10 mouse cellular contexts compared by ENCODE assay signal in the genomic region with DNA sequence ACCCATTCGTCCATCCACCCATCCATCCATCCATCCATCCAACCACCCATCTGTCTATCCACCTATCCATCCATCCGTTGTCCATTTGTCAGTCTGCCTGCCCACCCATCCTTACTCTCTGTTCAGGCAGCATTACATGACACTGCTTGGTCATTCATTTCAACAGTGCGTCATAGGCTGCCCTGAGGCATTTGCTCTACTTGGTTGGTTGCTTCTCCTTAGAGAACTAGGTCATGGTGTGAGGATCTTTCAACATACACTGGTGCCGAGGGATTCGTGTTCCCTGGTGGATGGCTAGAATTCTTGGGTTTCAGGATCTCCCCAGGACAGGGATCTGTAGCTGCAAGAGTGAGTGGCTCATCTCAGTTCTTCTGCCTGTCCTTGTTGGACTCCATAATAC.
DNase-seq lines count a peak whose midpoint lies in the region; ATAC-seq and TF ChIP-seq lines count a peak whose summit lies in the region.
"Had no signal": no experiment of that assay in that cellular context is flagged by ENCODE, and none has a peak within 500 bp of the region (broad histone marks: within the 10 kb centered on the region; RNA-seq: fewer than 3 reads in every experiment).

No protein-coding gene starts in this region.

- no peaks in the 10 kb centered on the region for H3K36me3 ChIP-seq in liver, adult 2 months (ENCODE audit: control insufficient read depth, insufficient read depth, low read length)
- H3K36me3 ChIP-seq in embryonic facial prominence, embryonic 13.5 days = 0 out of 2 replicates have a peak, but pooled peaks cover 5% of the 10 kb centered on the region
- no peaks in the 10 kb centered on the region for H3K36me3 ChIP-seq in hindbrain, embryonic 15.5 days
- no peaks in the 10 kb centered on the region for H3K36me3 ChIP-seq in liver, postnatal 0 days (replicated peaks; ENCODE audit: insufficient read depth, low read length)

- no peak overlapping the region for H3K4me2 ChIP-seq in embryonic facial prominence, embryonic 13.5 days
- no peak overlapping the region for H3K4me2 ChIP-seq in hindbrain, embryonic 15.5 days
- H3K4me2 ChIP-seq in liver, postnatal 0 days (ENCODE audit: low read depth, low read length) = no peak overlapping the region

- no peak for TF ChIP-seq CTCF in liver, adult 2 months (IDR thresholded peaks at IDR 0.05; ENCODE audit: low read depth, low read length)
- no peak for TF ChIP-seq CTCF in liver, postnatal 0 days (IDR thresholded peaks at IDR 0.05; ENCODE audit: low read depth)

- peaks cover 50% of the 10 kb centered on the region for H3K4me1 ChIP-seq in liver, adult 2 months (ENCODE audit: control insufficient read depth, insufficient read depth, low read length)
- peaks cover 94% of the 10 kb centered on the region for H3K4me1 ChIP-seq in embryonic facial prominence, embryonic 13.5 days
- peaks cover 93% of the 10 kb centered on the region for H3K4me1 ChIP-seq in hindbrain, embryonic 15.5 days (replicated peaks)
- H3K4me1 ChIP-seq in liver, postnatal 0 days (ENCODE audit: insufficient read depth) = peaks cover 67% of the 10 kb centered on the region

- H3K27me3 ChIP-seq in liver, adult 2 months (ENCODE audit: control insufficient read depth, insufficient read depth, low read length) = no peaks in the 10 kb centered on the region
- no peaks in the 10 kb centered on the region for H3K27me3 ChIP-seq in embryonic facial prominence, embryonic 13.5 days
- no peaks in the 10 kb centered on the region for H3K27me3 ChIP-seq in hindbrain, embryonic 15.5 days
- no peaks in the 10 kb centered on the region for H3K27me3 ChIP-seq in liver, postnatal 0 days (ENCODE audit: insufficient read depth, low read length)

- H3K4me3 ChIP-seq in liver, adult 2 months (ENCODE audit: insufficient read depth, low read depth, low read length) = no peak overlapping the region
- no peak overlapping the region for H3K4me3 ChIP-seq in embryonic facial prominence, embryonic 13.5 days
- H3K4me3 ChIP-seq in hindbrain, embryonic 15.5 days = no peak overlapping the region
- H3K4me3 ChIP-seq in liver, postnatal 0 days (ENCODE audit: low read depth, low read length) = no peak overlapping the region

- peak overlapping the region; percentile 49 for H3K27ac ChIP-seq in liver, adult 2 months (replicated peaks; ENCODE audit: insufficient read depth, low read depth, low read length)
- peak overlapping the region; percentile 95 for H3K27ac ChIP-seq in embryonic facial prominence, embryonic 13.5 days
- peak overlapping the region; percentile 81 for H3K27ac ChIP-seq in hindbrain, embryonic 15.5 days (replicated peaks)
- peak overlapping the region; percentile 71 for H3K27ac ChIP-seq in liver, postnatal 0 days (ENCODE audit: low read depth)

- DNase-seq in liver, adult 2 months (ENCODE audit: extremely low read depth, low read depth, low spot score) = no peak
- DNase-seq in liver = no peak
- no peak for DNase-seq in liver, postnatal 0 days
- no peak for DNase-seq in layer of hippocampus, postnatal 10 days (ENCODE audit: low spot score in 2 of 2)
- DNase-seq: adrenal gland, postnatal 25 days; cerebellum, adult 8-10 months had no signal

- TF ChIP-seq EP300 in liver, postnatal 0 days (IDR thresholded peaks at IDR 0.05; ENCODE audit: low read depth) = no peak

- no peak for TF ChIP-seq POLR2A in liver, adult 2 months (IDR thresholded peaks at IDR 0.05; ENCODE audit: extremely low read depth, insufficient read depth, low read length)

- H3K79me2 ChIP-seq in liver, adult 2 months (ENCODE audit: control insufficient read depth, insufficient read depth, low read length) = peaks cover 78% of the 10 kb centered on the region

- WGBS in liver, adult 2 months = 64% methylated on average over 5 of the region's 5 CpGs
- 71% methylated on average over 5 of the region's 5 CpGs for WGBS in embryonic facial prominence, embryonic 13.5 days
- 86% methylated on average over 5 of the region's 5 CpGs for WGBS in hindbrain, embryonic 15.5 days
- WGBS in liver, postnatal 0 days (ENCODE audit: insufficient replicate concordance) = 60% methylated on average over 5 of the region's 5 CpGs

- no peak for ATAC-seq in embryonic facial prominence, embryonic 13.5 days (ENCODE audit: insufficient number of reproducible peaks, insufficient read depth, low FRiP score, low TSS enrichment, low read depth)
- ATAC-seq in hindbrain, embryonic 15.5 days (ENCODE audit: low FRiP score, low read depth) = no peak
- no peak for ATAC-seq in liver, postnatal 0 days
- ATAC-seq in activated CD4-positive, CD25-positive, alpha-beta regulatory T cell, adult 4 months = no peak

- H3K9me3 ChIP-seq in embryonic facial prominence, embryonic 13.5 days = no peaks in the 10 kb centered on the region
- no peaks in the 10 kb centered on the region for H3K9me3 ChIP-seq in hindbrain, embryonic 15.5 days
- H3K9me3 ChIP-seq in liver, postnatal 0 days (ENCODE audit: low read length) = no peaks in the 10 kb centered on the region
- H3K9me3 ChIP-seq: G1E had no signal

- H3K9ac ChIP-seq in liver, adult 2 months (ENCODE audit: low read depth, low read length) = no peak overlapping the region
- H3K9ac ChIP-seq in embryonic facial prominence, embryonic 13.5 days = no peak overlapping the region
- no peak overlapping the region for H3K9ac ChIP-seq in hindbrain, embryonic 15.5 days
- H3K9ac ChIP-seq in liver, postnatal 0 days (replicated peaks) = no peak overlapping the region
